Mouse (Mus musculus): ENCODE measurements around the gene Meis3.

The Meis3 gene

DNA sequence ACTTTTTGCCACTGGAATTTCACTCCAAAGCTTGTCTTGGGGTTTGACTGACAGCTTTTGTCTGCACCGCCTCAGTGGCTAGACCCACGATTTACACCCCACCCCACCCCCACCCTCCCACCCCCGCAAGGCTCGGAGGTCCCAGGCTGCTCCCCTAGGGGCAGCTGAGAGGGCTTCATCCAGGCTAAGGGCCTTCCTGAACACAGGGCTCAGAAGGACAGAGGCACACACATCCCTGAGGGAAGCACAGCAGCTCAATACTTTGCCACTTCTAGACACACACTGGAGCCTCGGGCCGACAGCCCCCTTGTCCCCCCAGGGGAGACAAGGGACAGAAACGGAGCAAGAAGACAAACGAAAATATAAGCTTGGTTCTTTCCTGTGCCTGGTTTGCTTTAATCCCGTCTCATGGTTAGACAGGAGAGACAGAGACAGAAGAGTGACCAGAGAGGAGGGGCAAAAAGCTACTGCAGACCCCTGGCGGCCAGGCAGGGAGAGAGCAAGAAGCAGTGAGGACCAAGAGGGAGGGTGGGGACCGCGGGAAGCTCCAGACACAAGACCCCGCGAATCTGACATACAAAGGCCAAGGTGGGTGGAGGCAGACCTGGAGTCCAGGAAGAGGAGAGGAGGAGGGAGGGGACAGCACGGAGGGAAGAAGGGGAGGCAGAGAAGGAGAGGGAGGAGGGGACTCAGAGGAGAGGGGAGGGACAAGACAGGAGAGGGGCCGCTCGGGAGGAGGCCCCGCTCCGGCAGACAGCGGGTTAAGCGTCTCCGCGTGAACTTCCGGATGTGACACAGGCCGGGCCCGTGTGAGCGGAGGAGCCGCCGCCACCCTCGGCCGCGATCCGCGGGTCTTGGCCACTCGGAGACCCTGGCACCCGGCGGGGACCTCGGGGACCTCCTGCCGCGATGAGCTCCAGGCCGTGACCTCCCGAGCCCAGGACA lies at the start of gene Meis3:
Meis3 (plus strand) TSS at position 494 of the 945 bp plus-strand sequence.
- peak; percentile 72 to 78 for DNase-seq

DNA sequence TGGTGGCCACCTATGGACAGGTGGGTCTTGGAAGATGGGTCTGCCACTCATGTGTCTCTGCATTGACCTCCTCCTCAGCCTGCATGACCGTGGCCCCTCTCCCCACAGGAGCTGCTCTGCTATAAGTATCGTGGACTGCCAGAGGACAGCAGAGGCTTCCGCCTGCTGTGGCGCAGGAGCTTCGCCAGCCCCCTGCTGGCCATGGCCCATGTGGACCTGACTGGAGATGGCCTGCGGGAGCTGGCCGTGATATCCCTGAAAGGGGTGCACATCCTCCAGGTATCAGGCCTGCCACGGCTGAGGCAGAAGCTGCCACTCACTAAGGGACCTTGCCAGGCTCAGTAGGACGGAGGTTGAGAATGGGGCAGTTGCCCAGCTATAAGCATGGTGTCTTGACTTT lies 49.1 kb upstream of the Meis3 start:
- no peak for DNase-seq

- DNase-seq, result no peak
Observed at GRCm38 (mm10) chr7:16128344-16128743, 46.5 kb upstream of the Meis3 start.

DNA sequence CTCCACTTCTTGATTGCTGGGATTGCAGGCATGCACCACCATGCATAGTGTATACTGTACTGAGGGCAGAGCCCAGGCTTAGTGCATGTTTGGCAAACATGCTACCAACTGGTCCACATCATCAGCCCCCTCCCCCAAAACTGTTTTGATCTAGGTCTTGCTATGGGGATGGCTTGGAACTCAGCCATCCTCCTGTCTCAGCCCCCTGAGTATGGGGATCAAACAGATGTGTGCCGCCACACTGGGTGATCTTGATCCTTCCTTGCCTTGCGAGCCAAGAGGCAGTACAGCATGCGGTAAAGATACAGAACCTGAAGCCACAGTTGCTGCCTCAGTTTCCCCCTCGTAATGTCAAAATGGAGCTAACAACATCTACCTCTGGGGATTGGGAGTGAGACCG lies 46.0 kb upstream of the Meis3 start:
- DNase-seq, result no peak

DNA sequence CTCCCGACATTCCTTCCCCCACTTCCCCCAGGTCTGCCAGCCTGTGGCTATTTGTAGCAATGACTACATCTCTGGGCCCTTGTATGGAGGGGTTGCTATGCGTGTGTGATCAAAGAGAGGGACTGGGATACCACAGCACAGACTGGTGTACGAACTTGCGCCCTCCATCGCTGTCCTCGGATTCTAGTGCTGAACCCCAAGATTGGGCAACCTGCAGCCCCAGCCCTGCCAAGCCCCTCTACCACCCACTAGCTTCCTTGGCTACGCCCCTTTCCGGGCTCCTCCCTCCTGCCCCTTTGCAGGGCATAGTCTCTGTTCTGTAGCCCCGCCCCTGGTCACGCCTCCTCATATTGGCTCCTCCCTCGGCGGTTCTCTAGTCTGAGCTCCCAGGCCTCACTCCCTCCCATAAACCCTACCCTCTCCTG lies 45.5 kb upstream of the Meis3 start, which contains the start of gene Slc8a2:
Slc8a2 (plus strand) TSS at position 406 of the 425 bp plus-strand sequence.
- DNase-seq, result peak; percentile 90 to 93

DNA sequence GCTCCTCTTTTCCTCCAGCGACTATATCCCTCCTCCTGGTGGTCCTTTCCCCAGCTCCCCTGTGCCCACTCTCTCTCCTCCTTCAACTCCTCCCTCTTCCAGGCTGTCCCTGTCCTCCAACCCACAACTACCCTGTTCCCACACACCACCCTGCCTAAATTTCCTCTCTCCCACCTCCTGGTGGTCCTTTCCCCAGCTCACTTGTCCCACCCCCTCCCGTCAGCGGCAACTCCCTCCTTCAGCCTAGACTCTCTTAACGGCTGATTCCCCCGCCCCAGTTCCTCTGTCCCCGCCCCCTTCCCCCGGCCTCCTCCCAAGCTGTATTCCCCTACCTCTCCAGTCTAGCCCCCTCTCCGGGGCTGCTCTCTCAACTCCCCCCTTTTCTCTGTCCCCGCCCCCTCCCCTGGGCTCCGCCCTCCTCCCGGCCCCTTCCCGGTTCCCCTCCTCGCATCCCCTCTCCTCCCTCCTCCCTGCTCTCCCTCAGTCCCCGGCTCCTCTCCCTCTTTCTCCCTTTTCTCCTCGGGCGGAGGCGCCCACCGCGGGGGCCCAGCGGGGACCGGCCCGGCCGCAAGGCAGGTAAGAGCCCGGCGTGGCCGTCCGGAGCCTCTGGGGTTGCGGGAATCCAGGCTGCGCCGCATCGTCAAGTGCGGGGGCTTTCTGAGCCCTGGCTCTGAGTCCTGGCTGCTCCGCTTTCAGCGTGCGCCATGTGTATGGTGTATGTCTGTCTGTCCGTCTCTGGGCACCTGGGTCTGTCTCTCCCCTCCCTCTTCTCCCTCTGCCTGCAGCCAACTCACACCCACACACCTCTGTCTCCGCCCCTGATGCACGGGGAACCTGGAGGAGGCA lies 44.8 kb upstream of the Meis3 start:
- peak; percentile 76 to 79 for DNase-seq

GRCm38 (mm10) chr7:16130956-16131634 lies 43.8 kb upstream of the Meis3 start:
- no peak for DNase-seq

GRCm38 (mm10) chr7:16132161-16132581 lies 42.7 kb upstream of the Meis3 start:
- no peak for DNase-seq

- DNase-seq, result no peak
Observed at GRCm38 (mm10) chr7:16132926-16133325, 42.0 kb upstream of the Meis3 start.

DNA sequence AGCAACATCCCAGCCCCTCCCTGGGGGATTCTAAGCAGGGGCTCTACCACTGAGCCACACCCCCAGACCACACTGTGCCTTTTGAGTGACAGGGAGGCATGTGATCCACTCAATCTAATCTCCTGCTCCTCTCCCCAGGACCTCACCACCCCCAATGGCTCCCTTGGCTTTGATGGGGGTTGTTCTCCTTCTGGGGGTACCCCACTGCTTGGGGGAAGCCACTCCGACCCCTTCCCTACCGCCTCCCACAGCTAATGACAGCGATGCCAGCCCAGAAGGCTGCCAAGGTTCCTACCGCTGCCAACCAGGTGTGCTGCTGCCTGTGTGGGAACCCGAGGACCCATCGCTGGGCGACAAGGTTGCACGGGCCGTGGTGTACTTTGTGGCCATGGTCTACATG lies 41.2 kb upstream of the Meis3 start:
- DNase-seq, result no peak

DNA sequence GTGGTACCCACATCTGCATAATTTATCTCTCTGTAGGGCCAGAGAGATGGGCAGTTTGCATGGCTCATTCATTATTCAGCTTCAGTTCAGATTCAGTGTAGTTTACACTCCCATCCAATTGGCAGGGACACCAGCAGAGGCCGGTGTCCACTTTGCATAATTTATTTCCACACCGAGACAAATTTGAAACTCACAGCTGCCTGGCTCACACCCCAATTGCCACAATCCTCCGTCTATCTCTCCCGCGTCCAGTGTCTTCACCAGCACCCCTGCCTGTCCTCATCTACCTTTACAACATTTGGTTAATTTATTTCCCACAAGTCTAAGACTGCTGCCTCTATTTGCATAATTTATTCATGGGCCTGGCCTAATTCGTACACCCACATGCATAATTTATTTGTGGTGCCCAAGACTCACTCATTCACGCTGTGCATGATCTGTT lies 39.9 kb upstream of the Meis3 start:
- no peak for DNase-seq

DNA sequence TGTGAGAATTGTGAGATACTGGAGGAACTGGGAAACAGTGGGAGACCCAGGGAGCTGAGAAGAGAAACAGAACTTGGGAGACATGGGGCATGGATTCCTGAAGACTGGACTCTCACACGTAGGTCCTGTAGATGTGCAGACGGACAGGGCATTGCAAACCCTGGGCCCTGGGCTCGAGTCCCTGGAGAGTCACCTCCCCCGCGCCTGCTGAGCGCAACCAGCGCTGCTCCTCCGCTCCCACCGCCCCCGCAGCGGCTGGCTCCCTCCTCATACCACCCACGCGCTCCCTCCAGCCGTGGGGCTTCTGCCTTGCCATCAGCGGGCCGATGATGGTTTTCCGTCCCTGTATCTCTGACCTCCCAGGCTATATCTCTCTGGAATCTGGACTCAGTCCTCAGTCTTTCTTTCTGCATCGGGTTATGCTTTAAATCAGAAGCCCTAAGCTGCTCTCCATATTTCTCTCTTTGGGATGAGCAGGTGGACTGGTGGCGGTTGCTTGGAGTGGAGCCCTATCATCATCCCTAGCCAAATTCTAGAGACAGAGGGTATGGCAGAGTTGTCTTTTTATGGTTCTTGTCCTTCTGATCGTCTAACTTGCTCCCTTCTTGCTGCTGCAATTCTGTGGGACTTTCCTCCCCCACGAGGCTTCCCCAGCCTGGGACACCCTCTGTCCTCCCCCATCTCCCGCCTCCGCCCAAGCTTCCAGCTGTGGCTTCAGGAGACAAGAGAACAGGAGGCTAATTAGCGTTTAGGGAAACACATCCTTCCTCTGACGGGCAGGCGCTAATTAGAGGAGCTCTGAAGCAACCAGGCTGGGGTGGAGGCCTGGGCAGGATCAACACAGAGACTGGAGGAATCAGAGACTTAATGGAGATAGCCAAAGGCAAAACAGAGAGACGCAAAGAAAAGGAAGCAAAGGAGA lies 28.1 kb upstream of the Meis3 start:
- DNase-seq, result peak in 1 of 2 experiments; percentile 34

- DNase-seq, result peak; percentile 92
Observed at GRCm38 (mm10) chr7:16147643-16148042, 27.2 kb upstream of the Meis3 start.

DNA sequence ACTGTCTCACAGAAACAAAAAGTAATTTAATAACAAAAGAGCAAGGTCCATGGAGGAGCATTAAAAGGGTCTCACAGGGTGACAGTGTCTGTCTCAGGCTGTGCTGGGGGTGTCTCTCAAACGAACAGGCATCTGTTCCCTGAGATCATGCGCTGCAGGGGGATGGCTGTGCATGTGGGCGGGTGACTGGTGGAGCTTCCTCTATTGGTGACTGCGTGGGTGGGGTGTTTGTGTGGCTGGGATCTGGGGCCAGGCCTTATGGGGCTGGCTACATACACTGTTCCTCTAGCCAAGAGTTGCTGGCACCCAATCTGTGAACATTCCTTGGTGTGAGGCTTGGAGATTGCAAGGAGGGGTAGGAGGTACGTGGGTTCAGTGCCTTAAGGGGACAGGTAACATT lies 25.6 kb upstream of the Meis3 start:
- no peak for DNase-seq

DNA sequence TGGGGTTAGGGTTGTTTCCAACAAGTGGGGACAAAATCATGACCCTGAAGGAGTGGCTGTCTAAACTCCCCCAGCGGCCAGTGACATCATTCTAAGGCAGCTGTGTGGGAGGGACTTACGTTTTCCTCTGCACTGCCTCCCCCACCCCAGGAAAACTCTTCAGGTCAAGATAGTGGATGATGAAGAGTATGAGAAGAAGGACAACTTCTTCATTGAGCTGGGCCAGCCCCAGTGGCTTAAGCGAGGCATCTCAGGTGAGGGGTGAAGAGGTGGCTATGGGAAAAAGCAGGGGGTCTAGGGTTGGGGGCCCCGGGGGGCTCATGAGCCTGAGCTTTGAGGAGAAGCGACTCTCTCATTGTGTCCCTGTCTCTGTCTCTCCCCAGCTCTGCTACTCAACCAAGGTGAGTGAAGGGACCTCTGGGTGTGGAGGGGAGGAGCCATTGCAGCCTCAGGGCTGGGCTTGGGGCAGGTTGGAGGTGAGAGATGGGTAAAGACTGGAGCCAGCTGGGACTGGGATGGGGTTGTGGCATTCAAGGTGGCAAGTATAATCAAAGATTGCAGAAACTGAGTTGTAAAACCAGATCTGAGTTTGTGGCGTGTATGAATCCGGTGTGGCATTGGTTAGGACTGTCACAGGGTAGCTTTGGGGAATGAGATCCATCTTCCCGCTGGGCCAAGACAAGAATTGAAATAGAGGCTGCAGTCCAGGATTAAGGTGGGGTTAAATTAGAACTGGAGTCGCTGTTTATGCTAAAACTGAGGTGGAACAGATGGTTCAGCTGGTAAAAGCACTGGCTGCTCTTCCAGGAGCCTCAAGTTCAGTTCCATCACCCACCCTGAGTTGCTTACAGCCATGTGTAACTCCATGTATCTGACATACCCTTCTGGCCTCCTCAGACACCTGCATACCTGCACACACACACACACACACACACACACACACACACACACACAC lies 24.4 kb upstream of the Meis3 start:
- no peak for DNase-seq

DNA sequence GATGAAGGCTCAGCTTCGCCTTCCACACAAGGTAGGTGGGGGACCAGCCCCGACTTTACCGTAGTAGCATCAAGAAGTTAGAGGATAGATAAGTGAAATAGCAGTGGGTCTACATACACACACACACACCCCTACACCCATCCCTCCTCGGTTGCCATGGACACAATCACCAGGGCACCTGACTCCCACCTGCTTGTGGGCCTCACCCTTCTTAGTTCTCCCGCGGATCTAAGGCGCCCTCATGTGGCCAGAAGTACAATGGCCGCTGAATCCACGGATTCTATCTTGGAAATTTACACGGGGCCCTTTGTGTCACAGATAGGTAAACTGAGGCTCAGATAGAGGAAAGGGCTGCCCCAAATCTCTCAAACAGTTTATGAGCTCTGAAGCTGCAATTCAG lies 21.4 kb upstream of the Meis3 start:
- DNase-seq, result peak; percentile 69 to 74

DNA sequence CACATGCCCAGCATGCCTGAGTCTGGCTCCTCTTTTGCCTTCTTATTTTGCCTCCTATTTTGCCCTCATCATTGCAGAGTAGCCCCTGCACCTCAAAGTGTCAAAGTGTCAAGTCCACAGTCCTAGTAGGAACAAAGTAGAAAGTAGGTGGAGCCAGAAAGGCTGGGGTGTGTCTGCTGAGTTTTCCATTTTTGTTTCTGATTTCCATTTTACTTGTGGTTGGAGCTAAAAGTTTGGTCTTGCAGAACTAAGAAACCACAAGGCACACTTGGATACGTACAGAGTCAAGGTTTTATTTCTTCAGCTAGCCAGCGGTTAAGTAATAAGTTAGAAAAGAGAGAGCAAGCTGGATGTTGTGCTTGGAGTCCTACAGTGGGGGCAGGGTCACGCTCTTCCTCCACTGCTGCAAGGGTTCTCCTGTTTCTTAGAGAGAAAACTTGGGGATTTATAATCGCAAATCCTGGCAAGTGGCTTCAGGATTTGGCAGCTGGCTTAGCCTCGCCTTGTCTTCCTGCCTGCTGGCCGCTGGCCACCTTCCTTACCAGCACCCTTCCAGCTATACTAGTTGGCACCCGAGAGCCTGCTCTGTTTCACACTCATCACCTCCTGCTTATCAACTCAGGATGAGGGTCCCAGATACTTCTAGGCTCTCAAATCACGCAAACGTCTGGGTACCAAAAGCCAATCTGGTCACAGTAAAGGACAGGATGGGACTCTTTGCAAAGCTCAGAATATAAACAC lies 19.6 kb upstream of the Meis3 start:
- DNase-seq, result no peak

- no peak for DNase-seq
Observed at GRCm38 (mm10) chr7:16156105-16156714, 18.7 kb upstream of the Meis3 start.

GRCm38 (mm10) chr7:16158735-16159134 lies 16.2 kb upstream of the Meis3 start:
- peak in 1 of 2 experiments; percentile 26 for DNase-seq

Data from kidney, postnatal 4 days (tissue).